Mouse (Mus musculus) small intestine, adult 2 months (tissue): ENCODE results near the gene Dusp18. TPM values are rescaled to one million over a fixed set of nuclear protein-coding genes. Genes with fewer than 3 reads are reported as not detected.

Source experiments
- H3K27ac ChIP-seq: fragments of 200-500 bp; 2 replicates; pipeline ENCODE4 v1.5.1; 2012; ENCODE audit warnings: low read depth, low read length, control low read depth, inconsistent platforms; ENCODE audit not compliant: insufficient read depth
- H3K27me3 ChIP-seq: fragments of 200-500 bp; 2 replicates; pipeline ENCODE4 v1.6.1; 2012; ENCODE audit warnings: mild to moderate bottlenecking, moderate library complexity, low read length, inconsistent platforms; ENCODE audit not compliant: control insufficient read depth, insufficient read depth
- H3K36me3 ChIP-seq: fragments of 200-500 bp; 2 replicates; pipeline ENCODE4 v1.6.1; 2012; ENCODE audit warnings: mild to moderate bottlenecking, low read length, control low read depth, inconsistent platforms; ENCODE audit not compliant: control insufficient read depth, insufficient read depth
- H3K4me1 ChIP-seq: fragments of 200-500 bp; 2 replicates; pipeline ENCODE4 v1.6.1; 2012; ENCODE audit warnings: low read length, inconsistent platforms, mixed read lengths; ENCODE audit not compliant: control insufficient read depth, insufficient read depth, insufficient read length
- H3K4me3 ChIP-seq: fragments of 200-500 bp; 2 replicates; pipeline ENCODE4 v1.5.1; 2012; ENCODE audit warnings: low read depth, mild to moderate bottlenecking, control low read depth, inconsistent platforms, low read length, moderate library complexity
- CTCF ChIP-seq: fragments of 200-500 bp; IDR thresholded peaks from 2 replicates; pipeline ENCODE4 v1.5.1; 2012; ENCODE audit warnings: low read depth, mild to moderate bottlenecking, control low read depth, inconsistent platforms, low read length, moderate library complexity, mixed read lengths; ENCODE audit not compliant: insufficient replicate concordance, insufficient read length; ENCODE audit errors: extremely low read depth
- POLR2A ChIP-seq: fragments of 200-500 bp; IDR thresholded peaks from 2 replicates; pipeline ENCODE4 v1.6.1; 2012; ENCODE audit warnings: low read depth, mild to moderate bottlenecking, control low read depth, inconsistent platforms, low read length, moderate library complexity
- WGBS: fragments of 180-500 bp; shearing (Covaris S2); methylation state at CpG from one replicate; pipeline ENCODE4 v1.1.7; 2018; 5-methylcytosine and 5-hydroxymethylcytosine counted together
- polyA plus RNA-seq: library from polyadenylated mRNA; depleted of rRNA; stranded (reverse); fragments of >200 nt; gene quantifications from 2 replicates; pipeline ENCODE4 v1.2.3, GENCODE M21; 2012

Dusp18 gene
- polyA plus RNA-seq, 1 experiment = 2.4 TPM

- Histone ChIP-seq H3K27me3 (no peaks in the 10 kb centered on the region), H3K4me1 (no peaks in the 10 kb centered on the region), H3K27ac (no peak overlapping the region), H3K36me3 (no peaks in the 10 kb centered on the region), H3K4me3 (no peak overlapping the region)
- no peak for TF ChIP-seq POLR2A
- no peak for TF ChIP-seq CTCF
- 37% methylated on average over 5 of the region's 5 CpGs for WGBS
Observed at GRCm38 (mm10) chr11:3853481-3854034, 41.5 kb upstream of the Dusp18 start.

GRCm38 (mm10) chr11:3854156-3854555 is 40.9 kb upstream of the Dusp18 start:
- TF ChIP-seq POLR2A (no peak), CTCF (no peak)
- no peak overlapping the region for H3K27ac ChIP-seq
- 89% methylated on average over 3 of the region's 3 CpGs for WGBS
- no peaks in the 10 kb centered on the region for H3K27me3 ChIP-seq
- no peak overlapping the region for H3K4me3 ChIP-seq
- H3K36me3 ChIP-seq = no peaks in the 10 kb centered on the region
- no peaks in the 10 kb centered on the region for H3K4me1 ChIP-seq

DNA sequence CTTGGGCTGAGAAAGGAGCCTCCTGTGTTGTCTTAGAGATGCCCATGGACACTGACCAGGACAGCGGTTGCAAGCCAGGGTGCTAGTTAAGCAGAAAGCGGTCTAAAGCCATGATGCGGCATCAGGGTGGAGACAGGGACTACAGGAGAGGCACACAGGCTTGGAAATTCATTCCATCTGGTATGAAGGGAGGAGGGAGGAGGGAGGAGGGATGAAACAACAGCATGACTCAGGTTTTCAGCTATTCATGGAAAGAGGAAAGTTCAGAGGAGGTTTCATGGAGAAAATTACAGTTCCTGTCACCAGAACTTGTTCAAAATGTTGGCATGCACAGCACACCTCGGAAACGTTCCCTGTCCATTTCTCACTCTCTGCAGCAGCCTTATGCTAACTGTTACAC is 39.2 kb upstream of the Dusp18 start:
- no peak overlapping the region for H3K4me3 ChIP-seq
- H3K27me3 ChIP-seq = no peaks in the 10 kb centered on the region
- WGBS = 91% methylated on average over 5 of the region's 5 CpGs
- TF ChIP-seq POLR2A (no peak), CTCF (no peak)
- H3K4me1 ChIP-seq = no peaks in the 10 kb centered on the region
- H3K36me3 ChIP-seq = no peaks in the 10 kb centered on the region
- no peak overlapping the region for H3K27ac ChIP-seq

DNA sequence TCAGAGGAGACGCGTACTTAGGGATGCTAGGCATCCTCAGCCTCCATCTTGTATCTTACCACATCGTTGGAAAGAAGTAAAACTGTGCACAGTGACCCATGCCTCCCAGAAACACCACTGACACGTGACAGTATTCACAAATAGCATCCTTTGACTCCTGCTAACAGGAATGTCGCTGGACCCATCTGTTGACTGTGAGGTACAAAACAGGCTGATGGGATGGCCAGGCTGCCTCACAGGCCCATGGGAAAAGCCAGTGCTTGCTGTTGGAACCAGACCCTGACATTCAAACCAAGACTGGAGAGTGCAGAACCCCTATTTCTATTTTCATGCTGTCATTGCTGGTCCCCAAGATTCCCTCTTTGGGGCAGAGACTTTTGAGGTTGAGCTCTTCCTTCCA is 37.1 kb upstream of the Dusp18 start:
- Histone ChIP-seq H3K27ac (no peak overlapping the region), H3K4me1 (no peaks in the 10 kb centered on the region), H3K27me3 (peaks cover 9% of the 10 kb centered on the region; the same call in 1 of the 2 replicates), H3K4me3 (no peak overlapping the region), H3K36me3 (no peaks in the 10 kb centered on the region)
- WGBS = 74% methylated on average over 5 of the region's 5 CpGs
- no peak for TF ChIP-seq CTCF
- no peak for TF ChIP-seq POLR2A

GRCm38 (mm10) chr11:3859778-3860177 is 35.3 kb upstream of the Dusp18 start:
- H3K27me3 ChIP-seq = peaks cover 13% of the 10 kb centered on the region; the same call in 1 of the 2 replicates
- TF ChIP-seq CTCF (no peak), POLR2A (no peak)
- WGBS = 90% methylated on average over 4 of the region's 4 CpGs
- no peaks in the 10 kb centered on the region for H3K36me3 ChIP-seq
- no peak overlapping the region for H3K27ac ChIP-seq
- H3K4me1 ChIP-seq = peaks cover 12% of the 10 kb centered on the region
- H3K4me3 ChIP-seq = no peak overlapping the region

DNA sequence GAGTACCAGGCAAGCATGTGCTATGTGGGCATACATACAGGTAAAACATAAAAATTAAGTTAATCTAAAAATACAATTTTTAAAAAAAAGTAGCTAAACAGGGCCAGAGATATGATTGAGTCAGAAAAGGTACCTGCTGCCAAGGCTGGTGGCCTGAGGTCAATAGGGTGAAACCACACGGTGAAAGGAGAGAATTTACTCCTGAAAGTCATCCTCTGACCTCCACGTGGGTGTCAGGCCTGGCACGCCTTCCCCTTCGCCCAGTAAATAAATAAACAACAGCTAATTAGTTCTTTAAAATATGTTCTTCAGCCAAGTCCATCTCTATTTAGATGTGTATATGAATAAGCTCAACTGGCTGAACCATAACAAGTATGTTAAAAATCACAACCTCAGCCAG is 34.7 kb upstream of the Dusp18 start:
- WGBS = 63% methylated on average over 4 of the region's 4 CpGs
- Histone ChIP-seq H3K36me3 (no peaks in the 10 kb centered on the region), H3K27me3 (peaks cover 13% of the 10 kb centered on the region; the same call in 1 of the 2 replicates), H3K4me3 (no peak overlapping the region), H3K27ac (no peak overlapping the region), H3K4me1 (peaks cover 12% of the 10 kb centered on the region)
- TF ChIP-seq CTCF = no peak
- TF ChIP-seq POLR2A = no peak

GRCm38 (mm10) chr11:3862661-3863453 is 32.2 kb upstream of the Dusp18 start:
- WGBS = 80% methylated on average over 19 of the region's 19 CpGs
- H3K36me3 ChIP-seq = no peaks in the 10 kb centered on the region
- peaks cover 13% of the 10 kb centered on the region; the same call in 1 of the 2 replicates for H3K27me3 ChIP-seq
- peaks cover 12% of the 10 kb centered on the region for H3K4me1 ChIP-seq
- H3K4me3 ChIP-seq = peak overlapping the region; percentile 61; the same call in 1 of the 2 replicates
- no peak overlapping the region for H3K27ac ChIP-seq
- TF ChIP-seq POLR2A (no peak), CTCF (no peak)
